Mouse (Mus musculus): Measurements from ENCODE around the gene Gtf3c2. TPM values are rescaled to one million over a fixed set of nuclear protein-coding genes. Genes with fewer than 3 reads are reported as not detected.
"Not testable (repeated sequence)": the region's sequence is repeated elsewhere in the genome, so short reads cannot be mapped to it uniquely, and the experiment has no call there.

Gtf3c2 gene
- total RNA-seq (2021): 54.3 and 58.6 TPM in 2 replicates
- long read RNA-seq, experiment 1, full-length matches to known transcripts: 7 of 25 reads
- long read RNA-seq, experiment 1, partial matches to known transcripts: 7 of 25 reads
- long read RNA-seq, experiment 1, other reads (novel, unspliced or antisense): 11 of 25 reads
- long read RNA-seq, experiment 2, full-length matches to known transcripts: 5 of 20 reads
- long read RNA-seq, experiment 2, partial matches to known transcripts: 5 of 20 reads
- long read RNA-seq, experiment 2, other reads (novel, unspliced or antisense): 10 of 20 reads

DNA sequence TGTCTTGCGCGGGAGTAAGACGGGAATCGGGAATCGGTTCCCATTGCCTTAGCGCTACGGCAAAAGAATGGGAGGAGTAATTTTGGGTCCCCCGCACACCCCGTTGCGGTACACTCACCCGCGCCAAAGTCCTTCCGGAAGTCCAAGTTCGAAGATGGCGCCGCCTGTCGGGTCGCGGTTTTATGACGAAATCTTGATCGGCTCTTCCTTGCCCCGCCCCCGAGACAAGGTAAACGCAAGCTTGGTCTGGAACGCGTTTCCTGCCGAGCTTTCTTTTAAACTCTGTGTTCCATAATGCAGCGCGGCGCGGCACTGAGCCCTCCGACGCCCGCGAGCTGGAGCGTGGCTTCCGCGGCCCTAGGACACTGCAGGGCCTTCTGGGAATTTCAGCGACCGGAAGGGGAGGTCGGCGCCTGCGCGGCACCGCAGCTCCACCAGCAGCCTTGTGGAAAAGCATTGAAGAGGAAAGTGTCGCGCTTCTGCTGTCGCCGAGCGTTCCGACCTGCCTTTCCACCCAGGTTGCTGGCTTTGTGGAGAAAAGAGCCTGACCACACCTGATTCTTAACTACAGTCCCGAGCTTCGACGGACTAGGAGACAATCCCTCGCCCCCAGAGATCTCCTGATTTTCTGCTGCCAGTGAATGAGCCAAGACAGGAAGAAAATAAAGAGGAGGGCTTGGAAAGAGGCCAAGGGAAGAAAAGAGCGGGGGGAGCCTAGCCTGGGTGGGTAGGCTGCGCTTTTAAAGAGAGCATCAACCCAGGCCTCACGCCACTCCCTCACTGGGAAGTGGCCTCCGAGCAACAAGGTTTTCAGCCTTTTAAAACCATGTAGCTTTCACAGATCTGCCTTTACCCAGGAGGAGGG, at the start of gene Gtf3c2, which contains the start of gene Gm29609:
TSS of gene Gtf3c2 (minus strand) at position 379 of the 865 bp plus-strand sequence.
TSS of gene Gm29609 (minus strand) at position 146 of the 865 bp plus-strand sequence.
- peak; percentile 95 for DNase-seq

DNA sequence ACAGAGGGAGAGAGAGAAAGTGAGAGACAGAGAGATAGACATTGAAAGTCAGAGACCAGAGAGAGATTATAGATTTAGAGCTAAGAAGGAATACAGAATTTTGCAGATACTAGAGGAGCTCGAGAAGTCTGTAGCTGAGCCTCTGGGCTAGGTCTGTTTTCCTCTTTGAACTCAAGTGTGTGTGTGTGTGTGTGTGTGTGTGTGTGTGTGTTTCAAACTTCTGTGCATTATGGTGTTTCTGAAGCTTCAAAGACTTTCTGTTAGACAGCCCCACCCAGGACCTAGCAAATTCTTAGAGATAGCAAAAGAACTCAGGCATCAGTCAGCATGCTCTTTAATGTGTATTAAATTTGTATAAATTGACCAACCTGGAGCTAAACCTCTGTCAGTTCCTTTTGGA, 46.7 kb upstream of the Gtf3c2 start:
- no peak for DNase-seq

- no peak for DNase-seq
These were observed 42.8 kb upstream of the Gtf3c2 start for GRCm38 (mm10) chr5:31222696-31223095.

DNA sequence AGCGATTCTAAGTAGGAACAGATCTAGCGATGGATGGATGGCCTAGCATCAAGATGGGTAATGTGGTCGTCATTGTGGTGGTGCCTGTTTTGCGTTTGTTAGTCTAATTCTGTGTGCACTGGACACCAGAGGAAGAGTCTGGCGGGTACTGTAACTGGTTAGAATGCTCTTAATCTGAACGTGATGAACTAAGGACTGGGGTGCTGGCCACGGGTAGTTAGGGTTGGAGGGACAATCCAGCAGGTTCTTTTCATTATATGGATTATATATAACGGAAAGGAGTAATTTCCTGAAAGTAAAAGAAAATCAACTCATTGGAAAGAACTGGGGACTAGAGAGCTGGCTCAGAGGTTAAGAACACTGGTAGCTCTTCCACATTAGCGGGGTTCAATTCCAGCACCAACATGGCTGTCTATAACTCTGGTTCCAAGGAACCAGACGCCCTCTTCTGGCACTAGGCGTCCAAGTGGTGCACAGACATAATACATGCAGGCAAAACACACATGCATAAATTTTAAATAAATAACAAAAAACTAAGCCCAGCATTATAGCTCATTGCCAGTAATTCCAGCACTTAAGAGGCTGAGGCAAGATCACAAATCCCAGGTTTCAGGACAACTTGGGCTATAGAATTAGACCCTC, 41.5 kb upstream of the Gtf3c2 start:
- DNase-seq: peak; percentile 68

- peak; percentile 99 for DNase-seq
These were observed 40.7 kb upstream of the Gtf3c2 start, which contains the start of gene Ppm1g for GRCm38 (mm10) chr5:31220448-31221303. TSS of gene Ppm1g (minus strand) at chr5:31220687.

GRCm38 (mm10) chr5:31219911-31220447, 40.0 kb upstream of the Gtf3c2 start:
- DNase-seq: peak; percentile 75

GRCm38 (mm10) chr5:31219474-31219873, 39.5 kb upstream of the Gtf3c2 start:
- DNase-seq: no peak

- DNase-seq: peak; percentile 29
These were observed 39.1 kb upstream of the Gtf3c2 start for GRCm38 (mm10) chr5:31219070-31219469.

DNA sequence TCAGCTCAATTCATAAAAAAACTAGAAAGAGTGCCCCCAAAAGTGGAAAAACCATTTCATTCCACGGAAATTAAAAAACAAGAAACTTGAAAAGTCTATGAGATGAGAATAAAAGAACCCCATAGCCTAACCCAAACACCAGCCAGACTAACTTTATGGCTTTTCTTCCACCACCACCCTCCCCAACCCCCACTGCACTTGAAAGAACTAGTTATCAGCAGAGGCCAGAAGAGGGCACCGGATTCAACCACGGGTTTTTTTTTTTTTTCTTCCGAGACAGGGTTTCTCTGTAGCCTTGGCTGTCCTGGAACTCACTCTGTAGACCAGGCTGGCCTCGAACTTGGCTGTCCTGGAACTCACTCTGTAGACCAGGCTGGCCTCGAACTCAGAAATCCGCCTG, 38.4 kb upstream of the Gtf3c2 start:
- peak; percentile 28 for DNase-seq

GRCm38 (mm10) chr5:31216554-31216953, 36.6 kb upstream of the Gtf3c2 start:
- DNase-seq: not testable (repeated sequence)

GRCm38 (mm10) chr5:31204421-31204820, 24.5 kb upstream of the Gtf3c2 start:
- DNase-seq: no peak

GRCm38 (mm10) chr5:31203866-31204265, 23.9 kb upstream of the Gtf3c2 start:
- DNase-seq: no peak

- no peak for DNase-seq
These were observed 23.0 kb upstream of the Gtf3c2 start for GRCm38 (mm10) chr5:31202933-31203332.

DNA sequence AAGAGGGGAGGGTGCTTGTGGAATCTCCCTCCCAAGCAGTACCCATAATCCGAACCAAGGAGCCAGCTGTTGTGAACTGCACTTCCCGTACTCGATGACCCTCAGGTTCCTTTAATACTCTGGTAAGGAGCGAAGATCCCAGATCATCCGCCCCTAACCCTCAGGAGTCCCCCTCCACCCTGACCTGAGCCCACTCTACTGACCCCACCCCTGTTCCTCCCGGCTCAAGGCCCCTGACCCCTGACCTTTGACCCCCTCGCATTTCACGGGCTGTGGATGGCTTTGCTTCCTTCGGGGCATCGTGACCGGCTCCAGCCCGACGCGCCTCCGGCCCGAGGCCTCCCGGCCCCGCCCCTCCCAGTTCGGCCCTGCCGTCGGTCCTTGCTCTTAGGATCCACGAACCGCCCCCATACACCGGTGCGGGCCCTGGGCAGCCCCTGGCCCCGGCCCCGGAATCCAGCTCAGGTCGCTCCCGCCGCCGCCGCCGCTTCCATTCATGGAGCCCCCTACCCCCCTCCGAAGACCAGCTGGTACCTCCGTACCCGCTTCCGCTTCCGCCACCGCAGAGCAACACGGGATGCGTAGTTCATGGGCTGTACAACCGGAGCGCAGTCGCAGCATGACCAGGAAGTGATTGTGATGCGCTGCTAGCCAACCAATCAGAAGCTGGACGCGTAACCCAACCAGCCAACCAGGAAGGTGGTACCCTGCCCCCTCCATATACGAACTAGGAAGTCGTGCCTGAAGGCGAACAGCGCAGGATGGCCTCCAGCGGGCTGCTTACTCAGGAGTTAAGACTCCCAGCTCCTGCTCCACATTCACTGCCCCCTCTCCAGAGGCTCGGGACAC, 22.0 kb upstream of the Gtf3c2 start, which contains the start of gene Zfp513:
TSS of gene Zfp513 (minus strand) at position 562 of the 849 bp plus-strand sequence.
- peak; percentile 97 for DNase-seq

GRCm38 (mm10) chr5:31201042-31201741, 21.2 kb upstream of the Gtf3c2 start:
- no peak for DNase-seq

- no peak for DNase-seq
These were observed 20.4 kb upstream of the Gtf3c2 start for GRCm38 (mm10) chr5:31200327-31200768.

- peak; percentile 52 for DNase-seq
These were observed 19.9 kb upstream of the Gtf3c2 start for GRCm38 (mm10) chr5:31199893-31200292.

DNA sequence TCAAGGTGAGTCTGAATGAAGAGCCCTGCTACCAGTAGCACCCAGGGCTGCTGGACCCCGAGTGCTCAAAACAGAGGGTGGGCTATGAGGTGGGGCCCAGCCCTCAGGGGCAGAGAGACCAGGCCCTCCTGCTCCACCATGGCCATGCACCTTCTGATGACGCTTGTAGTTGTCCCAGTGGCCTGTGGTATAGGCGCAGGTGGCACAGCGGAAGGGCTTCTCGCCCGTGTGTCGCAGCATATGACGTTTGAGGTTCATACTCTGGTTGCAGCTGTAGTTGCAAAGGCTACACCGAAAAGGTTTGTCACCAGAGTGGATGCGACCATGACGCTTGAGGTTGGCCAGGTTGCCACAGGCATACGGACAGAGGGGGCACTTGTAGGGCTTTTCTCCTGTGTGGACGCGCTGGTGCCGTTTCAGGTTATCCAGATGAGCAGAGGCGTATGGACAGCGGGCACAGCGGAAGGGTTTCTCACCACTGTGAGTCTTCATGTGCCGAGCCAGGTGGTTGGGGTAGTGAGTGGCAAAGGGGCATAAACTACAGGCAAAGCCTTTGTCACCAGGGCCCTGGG, 19.5 kb upstream of the Gtf3c2 start:
- DNase-seq: no peak
